In genomic region chr5:101741224-101741591, GRCm38 (mm10) we compare ENCODE assay signal across 13 mouse cellular contexts. TPM values are rescaled to one million over a fixed set of nuclear protein-coding genes. Genes with fewer than 3 reads are reported as not detected.
"Had no signal": no experiment of that assay in that cellular context is flagged by ENCODE, and none has a peak within 500 bp of the region (broad histone marks: within the 10 kb centered on the region; RNA-seq: fewer than 3 reads in every experiment).

No protein-coding gene starts in this region.

- H3K9ac ChIP-seq: intestine, embryonic 15.5 days; limb, embryonic 12.5 days; liver, embryonic 14.5 days; neural tube, embryonic 15.5 days had no signal

- H3K9me3 ChIP-seq: intestine, embryonic 15.5 days; neural tube, embryonic 15.5 days had no signal

- DNase-seq: kidney, adult 2 months; kidney, postnatal 4 days; midbrain, embryonic 14.5 days; right cerebral cortex, adult 18-20 months; right cerebral cortex, postnatal 25 days; thymus, adult 2 months; thymus, postnatal 25 days had no signal

- H3K4me2 ChIP-seq: intestine, embryonic 15.5 days; limb, embryonic 12.5 days; neural tube, embryonic 15.5 days had no signal

- H3K36me3 ChIP-seq: intestine, embryonic 15.5 days; limb, embryonic 12.5 days; neural tube, embryonic 15.5 days had no signal

- H3K27ac ChIP-seq: intestine, embryonic 15.5 days; layer of hippocampus, adult 2 months; limb, embryonic 12.5 days; liver, embryonic 14.5 days; neural tube, embryonic 15.5 days had no signal

- H3K4me3 ChIP-seq: intestine, embryonic 15.5 days; layer of hippocampus, adult 2 months; limb, embryonic 12.5 days; myocyte; neural tube, embryonic 15.5 days had no signal

- H3K27me3 ChIP-seq: intestine, embryonic 15.5 days; limb, embryonic 12.5 days; neural tube, embryonic 15.5 days had no signal

- ATAC-seq: intestine, embryonic 15.5 days had no signal

- H3K4me1 ChIP-seq: intestine, embryonic 15.5 days; limb, embryonic 12.5 days; neural tube, embryonic 15.5 days had no signal

RNA-seq across cellular contexts. Expression of gene Cds1, which starts 23.7 kb away (rescaled TPM):
- polyA plus RNA-seq: myocyte had no signal
